8 mouse cellular contexts compared by ENCODE assay signal in the genomic region with DNA sequence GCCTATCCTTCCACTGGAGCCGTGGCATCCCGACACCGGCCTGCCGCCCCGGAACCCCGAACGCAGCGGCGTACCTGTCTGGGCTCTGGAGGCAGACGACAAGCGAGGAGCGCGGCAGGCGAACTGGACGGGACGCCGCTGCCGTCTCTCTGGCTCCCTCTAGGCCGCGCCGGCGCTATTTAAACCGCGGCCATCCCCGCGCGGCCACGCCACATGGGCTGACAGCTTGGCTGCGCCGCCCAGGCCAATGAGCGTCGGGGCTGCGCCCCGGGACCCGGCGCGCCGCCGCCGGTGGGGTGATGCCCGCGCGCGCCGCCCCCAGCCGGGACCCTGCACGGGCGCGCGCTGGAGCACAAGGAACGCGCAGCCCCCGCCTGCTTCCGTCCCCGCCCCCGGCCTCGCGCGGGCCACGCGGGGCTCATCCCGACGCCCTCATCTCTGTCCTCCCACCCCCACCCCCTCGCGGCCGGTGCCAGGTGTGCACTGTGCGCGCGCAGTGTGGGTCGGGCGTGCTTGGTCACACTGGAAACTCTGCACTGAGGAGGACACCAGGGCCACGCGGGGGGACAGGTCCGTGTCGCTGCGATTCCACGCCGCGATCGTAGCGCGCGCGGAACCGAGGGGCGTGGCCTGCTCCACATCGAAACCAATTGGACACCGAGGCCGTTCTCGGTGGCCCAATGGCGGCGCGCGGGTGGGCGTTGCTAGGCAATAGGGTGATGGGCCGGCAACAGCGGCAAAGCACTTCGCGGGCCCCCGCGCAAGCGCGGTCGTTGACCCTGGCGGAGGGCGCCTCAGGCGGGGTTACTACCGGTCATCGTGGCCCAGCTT. TPM values are rescaled to one million over a fixed set of nuclear protein-coding genes. Genes with fewer than 3 reads are reported as not detected.
DNase-seq lines count a peak whose midpoint lies in the region; ATAC-seq and TF ChIP-seq lines count a peak whose summit lies in the region.

A gene (minus strand): TSS at position 592 of the 831 bp plus-strand sequence.

- no peaks in the 10 kb centered on the region for H3K9me3 ChIP-seq in heart, embryonic 11.5 days (replicated peaks; ENCODE audit: control insufficient read depth, low read length)
- no peaks in the 10 kb centered on the region for H3K9me3 ChIP-seq in kidney, embryonic 16.5 days (ENCODE audit: low read length)

- no peaks in the 10 kb centered on the region for H3K27me3 ChIP-seq in heart, embryonic 11.5 days (ENCODE audit: control insufficient read depth, insufficient read depth, low read length)
- H3K27me3 ChIP-seq in kidney, embryonic 16.5 days (ENCODE audit: insufficient read depth, low read length) = no peaks in the 10 kb centered on the region
- no peaks in the 10 kb centered on the region for H3K27me3 ChIP-seq in liver, adult 2 months (ENCODE audit: control insufficient read depth, insufficient read depth, low read length)
- no peaks in the 10 kb centered on the region for H3K27me3 ChIP-seq in myocyte (ENCODE audit: control insufficient read depth, insufficient read depth, insufficient read length)
- no peaks in the 10 kb centered on the region for H3K27me3 ChIP-seq in splenic B cell, adult 2 months (ENCODE audit: control insufficient read depth, insufficient read depth, low read length, poor library complexity, severe bottlenecking)

- H3K4me2 ChIP-seq in heart, embryonic 11.5 days = peak within 1 kb of the TSS; percentile 96
- peak within 1 kb of the TSS; percentile 74 for H3K4me2 ChIP-seq in kidney, embryonic 16.5 days (replicated peaks; ENCODE audit: low read depth, low read length)
- peak within 1 kb of the TSS; percentile 89 for H3K4me2 ChIP-seq in myocyte (ENCODE audit: low read depth)

- H3K27ac ChIP-seq in heart, embryonic 11.5 days (ENCODE audit: low read depth, low read length) = peak within 1 kb of the TSS; percentile 96
- peak within 1 kb of the TSS; percentile 98 for H3K27ac ChIP-seq in kidney, embryonic 16.5 days (ENCODE audit: low read length)
- H3K27ac ChIP-seq in liver, adult 2 months (replicated peaks; ENCODE audit: insufficient read depth, low read depth, low read length) = peak within 1 kb of the TSS; percentile 89

- under 1% methylated on average over 100 of the region's 109 CpGs for WGBS in heart, embryonic 11.5 days (ENCODE audit: insufficient replicate concordance)
- WGBS in kidney, embryonic 16.5 days = under 1% methylated on average over 81 of the region's 109 CpGs
- under 1% methylated on average over 109 of the region's 109 CpGs for WGBS in liver, adult 2 months

- peaks cover 15% of the 10 kb centered on the region for H3K36me3 ChIP-seq in heart, embryonic 11.5 days (ENCODE audit: control insufficient read depth, insufficient read depth, low read length)
- H3K36me3 ChIP-seq in kidney, embryonic 16.5 days (ENCODE audit: insufficient read depth, low read length) = peaks cover 30% of the 10 kb centered on the region
- H3K36me3 ChIP-seq in liver, adult 2 months (ENCODE audit: control insufficient read depth, insufficient read depth, low read length) = peaks cover 15% of the 10 kb centered on the region
- peaks cover 5% of the 10 kb centered on the region for H3K36me3 ChIP-seq in myocyte (ENCODE audit: control insufficient read depth, insufficient read depth)
- H3K36me3 ChIP-seq in splenic B cell, adult 2 months (ENCODE audit: control insufficient read depth, insufficient read depth, low read length, poor library complexity, severe bottlenecking) = peaks cover 12% of the 10 kb centered on the region

- H3ac ChIP-seq in myocyte (ENCODE audit: control insufficient read depth, insufficient read length) = peak within 1 kb of the TSS; percentile 27

- TF ChIP-seq POLR2A in liver, adult 2 months (IDR thresholded peaks at IDR 0.05; ENCODE audit: extremely low read depth, insufficient read depth, low read length) = peak; percentile 99
- peak; percentile 99 for TF ChIP-seq POLR2A in myocyte (IDR thresholded peaks at IDR 0.05; ENCODE audit: insufficient read length, low read depth)

- peak; percentile 96 for DNase-seq in B cell, adult 2 months
- peak; percentile 99 for DNase-seq in brain, adult 2 months (ENCODE audit: low read depth, low spot score)
- peak; percentile 79 for DNase-seq in liver, adult 2 months (ENCODE audit: extremely low read depth, low read depth, low spot score)
- peak; percentile 97 for DNase-seq in splenic B cell, adult 2 months (ENCODE audit: low read depth, low spot score)

- H3K9ac ChIP-seq in heart, embryonic 11.5 days (ENCODE audit: low read depth, low read length) = peak within 1 kb of the TSS; percentile 88
- H3K9ac ChIP-seq in kidney, embryonic 16.5 days (replicated peaks; ENCODE audit: low read length) = peak within 1 kb of the TSS; percentile 93
- peak within 1 kb of the TSS; percentile 94 for H3K9ac ChIP-seq in liver, adult 2 months (ENCODE audit: low read depth, low read length)

- peaks cover 39% of the 10 kb centered on the region for H3K4me1 ChIP-seq in heart, embryonic 11.5 days (ENCODE audit: control insufficient read depth, insufficient read depth, low read length)
- H3K4me1 ChIP-seq in kidney, embryonic 16.5 days (ENCODE audit: insufficient read depth, low read length) = peaks cover 31% of the 10 kb centered on the region
- peaks cover 31% of the 10 kb centered on the region for H3K4me1 ChIP-seq in liver, adult 2 months (ENCODE audit: control insufficient read depth, insufficient read depth, low read length)

- peaks cover 19% of the 10 kb centered on the region for H3K79me2 ChIP-seq in liver, adult 2 months (ENCODE audit: control insufficient read depth, insufficient read depth, low read length)
- peaks cover 45% of the 10 kb centered on the region for H3K79me2 ChIP-seq in myocyte (ENCODE audit: control insufficient read depth, insufficient read depth)

- peak; percentile 57 for TF ChIP-seq CTCF in liver, adult 2 months (IDR thresholded peaks at IDR 0.05; ENCODE audit: low read depth, low read length)

- peak; percentile 76 for ATAC-seq in erythroblast, adult 5-6 weeks (replicated peaks; ENCODE audit: low FRiP score, poor library complexity, severe bottlenecking)
- ATAC-seq in heart, embryonic 11.5 days (replicated peaks; ENCODE audit: insufficient number of reproducible peaks, low FRiP score, low TSS enrichment) = peak; percentile 87
- ATAC-seq in kidney, embryonic 16.5 days (ENCODE audit: low FRiP score, low TSS enrichment) = peak; percentile 92

- H3K4me3 ChIP-seq in heart, embryonic 11.5 days (ENCODE audit: low read depth, low read length) = peak within 1 kb of the TSS; percentile 63
- H3K4me3 ChIP-seq in kidney, embryonic 16.5 days (ENCODE audit: low read length) = peak within 1 kb of the TSS; percentile 80
- H3K4me3 ChIP-seq in liver, adult 2 months (ENCODE audit: insufficient read depth, low read depth, low read length) = peak within 1 kb of the TSS; percentile 96
- peak within 1 kb of the TSS; percentile 60 for H3K4me3 ChIP-seq in myocyte

TF ChIP-seq in myocyte, 11 proteins besides CTCF, POLR2A, EP300 and RAD21:
- TF ChIP-seq CEBPB (IDR thresholded peaks at IDR 0.05; ENCODE audit: insufficient read depth, poor library complexity, severe bottlenecking) = no peak
- no peak for TF ChIP-seq USF1 (IDR thresholded peaks at IDR 0.05; ENCODE audit: low read depth)
- no peak for TF ChIP-seq MAX (IDR thresholded peaks at IDR 0.05; ENCODE audit: low read depth)
- no peak for TF ChIP-seq TCF12 (IDR thresholded peaks at IDR 0.05; ENCODE audit: insufficient read depth, poor library complexity, severe bottlenecking)
- TF ChIP-seq SRF (IDR thresholded peaks at IDR 0.05; ENCODE audit: control insufficient read depth, insufficient read length, low read depth) = peak; percentile 34
- TF ChIP-seq MYOD1 (IDR thresholded peaks at IDR 0.05; ENCODE audit: control insufficient read depth in 1 of 3, insufficient read length in 2 of 3, low read depth in 2 of 3) = peak in 2 of 3 experiments; percentile 27 to 38
- peak; percentile 67 for TF ChIP-seq REST (IDR thresholded peaks at IDR 0.05; ENCODE audit: insufficient read depth, insufficient read length)
- peak; percentile 43 for TF ChIP-seq TCF3 (IDR thresholded peaks at IDR 0.05; ENCODE audit: insufficient read length, low read depth)
- TF ChIP-seq POLR2AphosphoS2 (IDR thresholded peaks at IDR 0.05; ENCODE audit: insufficient read length, low read depth) = peak; percentile 99
- peak; percentile 37 for TF ChIP-seq E2F4 (IDR thresholded peaks at IDR 0.05; ENCODE audit: insufficient read depth)
- TF ChIP-seq MYOG (IDR thresholded peaks at IDR 0.05; ENCODE audit: control insufficient read depth in 1 of 3, insufficient read depth in 1 of 3, insufficient read length in 2 of 3, low read depth in 2 of 3) = peak in 1 of 3 experiments; percentile 31
TF ChIP-seq in myocyte: peak in this region for 7.

RNA-seq across cellular contexts. Expression of the gene that starts here (rescaled TPM):
- 6.5 and 7.9 TPM in 2 replicates for total RNA-seq in erythroblast, adult 5-6 weeks (2015; ENCODE audit: low replicate concordance)
- 2.6 TPM in 2 replicates for total RNA-seq in erythroblast, adult 5-6 weeks (2017; ENCODE audit: low replicate concordance)
- 33.9 and 42.6 TPM in 2 replicates for polyA plus RNA-seq in heart, embryonic 11.5 days (2014; fragmentation: Nextera tagmentation; extraction: Ambion mirVana)
- 50.0 and 50.4 TPM in 2 replicates for polyA plus RNA-seq in kidney, embryonic 16.5 days (2015; fragmentation: Nextera tagmentation; extraction: Ambion mirVana)
- 198 and 203 TPM in 2 replicates for total RNA-seq in liver, adult 2 months (2014; rRNA removed)
- 639 and 935 TPM in 2 replicates for polyA plus RNA-seq in liver, adult 2 months (2012; rRNA removed)
- 226 TPM for polyA plus RNA-seq in myocyte (2012; fragmentation: generic; extraction: Trizol)

Comparison
In these comparisons a context has a peak if more than half of its experiments do, and no peak if none do; other contexts are left out.
1. Peak in every context shown above with its lines: DNase-seq, ATAC-seq, H3K4me3 ChIP-seq and H3K27ac ChIP-seq.
2. RNA of the gene that starts here (total RNA-seq): 198 to 203 TPM in liver, adult 2 months; 2.6 to 7.9 TPM in erythroblast, adult 5-6 weeks; every median in the first group is over 10 times any median in the second.